Mouse (Mus musculus) heart, adult 2 months (tissue): ENCODE measurements around the gene Tnrc6b.
"Not testable (repeated sequence)": the region's sequence is repeated elsewhere in the genome, so short reads cannot be mapped to it uniquely, and the experiment has no call there.

Source experiments
- CTCF ChIP-seq: fragments of 200-600 bp; IDR thresholded peaks from 2 replicates; pipeline ENCODE4 v1.8.1; 2022; ENCODE audit warnings: antibody characterized with exemption, mild to moderate bottlenecking, moderate library complexity
- POLR2A ChIP-seq: fragments of 200-500 bp; IDR thresholded peaks from 2 replicates; pipeline ENCODE4 v1.6.1; 2011; ENCODE audit warnings: mild to moderate bottlenecking, low read depth, low read length, control low read depth; ENCODE audit not compliant: insufficient read depth

DNA sequence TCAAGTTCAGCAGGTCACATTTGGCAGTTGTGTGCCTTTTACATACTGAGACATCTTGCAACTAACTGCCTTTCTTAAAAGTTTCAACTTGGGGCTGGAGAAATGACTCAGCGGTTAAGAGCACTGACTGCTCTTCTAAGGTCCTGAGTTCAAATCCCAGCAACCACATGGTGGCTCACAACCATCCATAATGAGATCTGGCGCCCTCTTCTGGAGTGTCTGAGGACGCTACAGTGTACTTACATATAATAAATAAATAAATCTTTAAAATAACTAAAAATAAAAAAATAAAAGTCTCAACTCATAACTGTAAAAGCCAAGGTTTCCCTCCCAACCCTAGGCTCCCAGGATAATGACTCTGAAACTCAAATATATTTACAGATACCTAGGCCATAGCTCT is 141.4 kb downstream of the Tnrc6b start:
- not testable (repeated sequence) for TF ChIP-seq POLR2A
- peak; percentile 46 for TF ChIP-seq CTCF
